Mouse (Mus musculus): Measurements from ENCODE around the gene Pttg1ip.

DNA sequence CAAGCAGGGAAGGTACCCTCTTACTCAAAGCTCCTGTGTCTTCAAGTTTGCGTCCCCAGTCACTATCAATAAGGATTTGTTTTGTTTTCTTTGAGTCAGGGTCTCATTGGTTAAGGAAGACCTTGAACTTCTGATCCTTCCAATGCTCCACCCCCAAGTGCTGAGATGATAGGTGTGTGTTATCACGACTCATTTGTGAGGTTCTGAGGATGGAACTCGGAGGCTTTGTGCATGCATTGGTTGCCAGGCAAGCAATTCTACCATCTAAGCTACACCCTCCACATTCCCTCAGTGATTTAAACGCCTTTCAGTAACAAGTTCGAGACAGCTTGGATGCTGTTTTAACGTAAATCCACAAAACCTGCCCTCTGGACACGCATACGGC lies 505 bp upstream of the Pttg1ip start:
- TF ChIP-seq USF1 (IDR thresholded peaks at IDR 0.05; ENCODE audit: low read depth) (no peak), TCF12 (IDR thresholded peaks at IDR 0.05; ENCODE audit: insufficient read depth, poor library complexity, severe bottlenecking) (no peak), CEBPB (IDR thresholded peaks at IDR 0.05; ENCODE audit: insufficient read depth, poor library complexity, severe bottlenecking) (no peak), REST (IDR thresholded peaks at IDR 0.05; ENCODE audit: insufficient read depth, insufficient read length) (no peak), MAX (IDR thresholded peaks at IDR 0.05; ENCODE audit: low read depth) (no peak), POLR2A (IDR thresholded peaks at IDR 0.05; ENCODE audit: insufficient read length, low read depth) (no peak), E2F4 (IDR thresholded peaks at IDR 0.05; ENCODE audit: insufficient read depth) (no peak), MYOD1 (IDR thresholded peaks at IDR 0.05; ENCODE audit: control insufficient read depth in 1 of 3, insufficient read length in 2 of 3, low read depth in 2 of 3) (no peak), MYOG (IDR thresholded peaks at IDR 0.05; ENCODE audit: control insufficient read depth in 1 of 3, insufficient read depth in 1 of 3, insufficient read length in 2 of 3, low read depth in 2 of 3) (no peak), POLR2AphosphoS2 (IDR thresholded peaks at IDR 0.05; ENCODE audit: insufficient read length, low read depth) (no peak), SRF (IDR thresholded peaks at IDR 0.05; ENCODE audit: control insufficient read depth, insufficient read length, low read depth) (no peak)

Measured in myocyte (in vitro differentiated cells).